Comparison of ENCODE assay signal across 32 mouse cellular contexts in the genomic region with DNA sequence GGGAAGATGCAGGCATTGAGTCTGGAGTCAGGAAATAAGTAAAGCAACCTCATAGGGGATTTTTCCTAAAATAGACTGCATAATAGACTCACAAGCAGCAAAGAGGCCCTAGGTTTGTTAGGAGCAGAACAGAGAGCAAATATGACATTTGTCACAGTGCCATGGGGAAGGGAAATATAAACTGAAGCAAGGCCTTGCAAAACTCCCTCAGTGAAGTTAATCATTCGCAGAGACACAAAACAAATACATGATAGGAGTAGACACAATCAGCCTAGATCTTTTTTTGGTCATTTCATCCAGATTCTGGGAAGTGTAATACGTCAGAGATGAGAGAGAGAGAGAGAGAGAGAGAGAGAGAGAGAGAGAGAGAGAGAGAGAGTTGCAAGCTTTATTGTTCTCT. TPM values are rescaled to one million over a fixed set of nuclear protein-coding genes. Genes with fewer than 3 reads are reported as not detected.
"Had no signal": no experiment of that assay in that cellular context is flagged by ENCODE, and none has a peak within 500 bp of the region (broad histone marks: within the 10 kb centered on the region; RNA-seq: fewer than 3 reads in every experiment).

No protein-coding gene starts in this region.

- H3K4me2 ChIP-seq: intestine, embryonic 15.5 days; limb, embryonic 12.5 days; limb, embryonic 15.5 days; lung, embryonic 15.5 days; midbrain, embryonic 13.5 days; neural tube, embryonic 13.5 days had no signal

- DNase-seq: kidney, adult 11 months; kidney, adult 9 months; kidney, postnatal 25 days; layer of hippocampus, postnatal 36 days; left cerebral cortex, postnatal 4 days; lung, postnatal 36 days; retina, postnatal 1 day; right cerebral cortex, postnatal 25 days; thymus, adult 2 months; thymus, postnatal 14 days; thymus, postnatal 4 days had no signal

- ATAC-seq: hindbrain, embryonic 16.5 days; intestine, embryonic 15.5 days; midbrain, embryonic 13.5 days; midbrain, embryonic 16.5 days had no signal

- H3K9me3 ChIP-seq: intestine, embryonic 15.5 days; limb, embryonic 12.5 days; limb, embryonic 15.5 days; lung, embryonic 15.5 days; megakaryocyte, embryonic 14.5 days; midbrain, embryonic 10.5 days; midbrain, embryonic 13.5 days; neural tube, embryonic 13.5 days had no signal

- H3K9ac ChIP-seq: intestine, embryonic 15.5 days; limb, embryonic 12.5 days; limb, embryonic 15.5 days; lung, embryonic 15.5 days; midbrain, embryonic 13.5 days; neural tube, embryonic 13.5 days had no signal

- H3K4me3 ChIP-seq: intestine, embryonic 15.5 days; left cerebral cortex, adult 2 months; limb, embryonic 12.5 days; limb, embryonic 15.5 days; lung, embryonic 15.5 days; megakaryocyte, embryonic 14.5 days; midbrain, embryonic 10.5 days; midbrain, embryonic 13.5 days; myocyte; neural tube, embryonic 13.5 days had no signal

- H3K27me3 ChIP-seq: intestine, embryonic 15.5 days; limb, embryonic 12.5 days; lung, embryonic 15.5 days; megakaryocyte, embryonic 14.5 days; neural tube, embryonic 13.5 days had no signal

- H3K27ac ChIP-seq: intestine, embryonic 15.5 days; left cerebral cortex, adult 2 months; limb, embryonic 12.5 days; limb, embryonic 15.5 days; lung, embryonic 15.5 days; midbrain, embryonic 10.5 days; midbrain, embryonic 13.5 days; neural tube, embryonic 13.5 days; stomach, postnatal 0 days had no signal

- H3K4me1 ChIP-seq: intestine, embryonic 15.5 days; limb, embryonic 12.5 days; limb, embryonic 15.5 days; lung, embryonic 15.5 days; megakaryocyte, embryonic 14.5 days; midbrain, embryonic 10.5 days; midbrain, embryonic 13.5 days; neural tube, embryonic 13.5 days had no signal

- H3K36me3 ChIP-seq: intestine, embryonic 15.5 days; limb, embryonic 12.5 days; limb, embryonic 15.5 days; lung, embryonic 15.5 days; midbrain, embryonic 10.5 days; midbrain, embryonic 13.5 days; neural tube, embryonic 13.5 days had no signal

RNA-seq across cellular contexts. Expression of a gene that starts 45.7 kb away (rescaled TPM):
- total RNA-seq: layer of hippocampus, adult 8-10 months; layer of hippocampus, postnatal 10 days; layer of hippocampus, postnatal 36 days; left cerebral cortex, adult 2 months; left cerebral cortex, postnatal 10 days; left cerebral cortex, postnatal 4 days; monocyte, adult 5-6 weeks; neutrophil, adult 5-6 weeks had no signal
- polyA plus RNA-seq: hindbrain, embryonic 16.5 days; intestine, embryonic 15.5 days; kidney, embryonic 16.5 days; limb, embryonic 12.5 days; midbrain, embryonic 10.5 days; midbrain, embryonic 13.5 days; midbrain, embryonic 16.5 days; myocyte; neural tube, embryonic 13.5 days; spleen, adult 2 months; stomach, embryonic 14.5 days had no signal

RNA-seq across cellular contexts. Expression of a gene that starts 46.7 kb away (rescaled TPM):
- total RNA-seq: layer of hippocampus, adult 8-10 months; layer of hippocampus, postnatal 10 days; layer of hippocampus, postnatal 36 days; left cerebral cortex, adult 2 months; left cerebral cortex, postnatal 10 days; left cerebral cortex, postnatal 4 days; neutrophil, adult 5-6 weeks had no signal
- polyA plus RNA-seq: hindbrain, embryonic 16.5 days; intestine, embryonic 15.5 days; kidney, embryonic 16.5 days; limb, embryonic 12.5 days; limb, embryonic 15.5 days; lung, embryonic 15.5 days; midbrain, embryonic 10.5 days; midbrain, embryonic 13.5 days; midbrain, embryonic 16.5 days; myocyte; neural tube, embryonic 13.5 days; spleen, adult 2 months; stomach, embryonic 14.5 days; stomach, postnatal 0 days; thymus, adult 2 months had no signal
